Mouse (Mus musculus) lung, postnatal 0 days (tissue): ENCODE results near the gene Frrs1. TPM values are rescaled to one million over a fixed set of nuclear protein-coding genes. Genes with fewer than 3 reads are reported as not detected.

Experiments
- ATAC-seq: fragments of 200-750 bp; cut with Nextera tagmentation; 2 replicates; pipeline ENCODE4 v1.8.0; 2017; ENCODE audit warnings: moderate library complexity
- DNase-seq: peaks from one replicate; pipeline ENCODE4 v3.0.0-alpha.2; 2016; ENCODE audit warnings: low spot score
- H3K27ac ChIP-seq: fragments of 300-500 bp; sonication (generic); 2 replicates; pipeline ENCODE4 v1.5.1; 2014; ENCODE audit warnings: antibody characterized with exemption, mild to moderate bottlenecking, low read length, mixed read lengths
- H3K27me3 ChIP-seq: fragments of 300-500 bp; sonication (generic); replicated peaks from 2 replicates; pipeline ENCODE4 v1.6.1; 2014; ENCODE audit warnings: low read length, mixed read lengths; ENCODE audit not compliant: insufficient read depth
- H3K36me3 ChIP-seq: fragments of 300-500 bp; sonication (generic); 2 replicates; pipeline ENCODE4 v1.6.1; 2014; ENCODE audit warnings: low read length, mixed read lengths; ENCODE audit not compliant: insufficient read depth
- H3K4me1 ChIP-seq: fragments of 300-500 bp; sonication (generic); 2 replicates; pipeline ENCODE4 v1.6.1; 2014; ENCODE audit warnings: antibody characterized with exemption, low read depth, low read length, mixed read lengths; ENCODE audit not compliant: insufficient read depth
- H3K4me2 ChIP-seq: fragments of 300-500 bp; sonication (generic); replicated peaks from 2 replicates; pipeline ENCODE4 v1.6.1; 2014; ENCODE audit warnings: low read depth, mild to moderate bottlenecking, low read length, moderate library complexity, mixed read lengths
- H3K4me3 ChIP-seq: fragments of 300-500 bp; sonication (generic); 2 replicates; pipeline ENCODE4 v1.5.1; 2014; ENCODE audit warnings: low read depth, low read length
- H3K9ac ChIP-seq: fragments of 300-500 bp; sonication (generic); replicated peaks from 2 replicates; pipeline ENCODE4 v1.6.1; 2014; ENCODE audit warnings: low read depth, mild to moderate bottlenecking
- H3K9me3 ChIP-seq: fragments of 300-500 bp; sonication (generic); 2 replicates; pipeline ENCODE4 v1.6.1; 2016; ENCODE audit warnings: low read length, mixed read lengths
- CTCF ChIP-seq: IDR thresholded peaks from 2 replicates; pipeline ENCODE4 v1.5.1; 2016; ENCODE audit warnings: antibody characterized with exemption, mild to moderate bottlenecking
- EP300 ChIP-seq: IDR thresholded peaks from 2 replicates; pipeline ENCODE4 v1.6.1; 2016; ENCODE audit warnings: antibody characterized with exemption, mild to moderate bottlenecking, control low read depth
- WGBS: fragments of 180-500 bp; shearing (Covaris S2); extraction: QIAGEN DNeasy Blood & Tissue Kit; methylation state at CpG from one replicate; pipeline ENCODE4 v1.1.7; 2014; 5-methylcytosine and 5-hydroxymethylcytosine counted together
- polyA plus RNA-seq: library from polyadenylated mRNA; unstranded; fragments of >200 nt; fragmentation: Nextera tagmentation; extraction: Ambion mirVana; gene quantifications from 2 replicates; pipeline ENCODE4 v1.2.1, GENCODE M21; 2015

Gene Frrs1
- polyA plus RNA-seq, 1 experiment from 2014 or later = 5.6 TPM

GRCm38 (mm10) chr3:116940804-116941558 is 81.7 kb downstream of the Frrs1 start:
- H3K27me3 ChIP-seq = no peaks in the 10 kb centered on the region
- H3K9me3 ChIP-seq = no peaks in the 10 kb centered on the region
- no peaks in the 10 kb centered on the region for H3K36me3 ChIP-seq
- no peak overlapping the region for H3K9ac ChIP-seq
- peak overlapping the region; percentile 19; the same call in 1 of the 2 replicates for H3K4me2 ChIP-seq
- TF ChIP-seq EP300 (peak; percentile 68), CTCF (peak; percentile 20; the same call in 1 of the 2 replicates)
- ATAC-seq = peak; percentile 86
- WGBS = 50% methylated on average over 10 of the region's 10 CpGs
- no peaks in the 10 kb centered on the region; the same call in 1 of the 2 replicates for H3K4me1 ChIP-seq
- peak overlapping the region; percentile 48; the same call in 1 of the 2 replicates for H3K27ac ChIP-seq
- peak; percentile 87 for DNase-seq
- no peak overlapping the region for H3K4me3 ChIP-seq

- TF ChIP-seq EP300 (no peak), CTCF (no peak)
- 69% methylated on average over 1 of the region's 1 CpGs for WGBS
- Histone ChIP-seq H3K9me3 (no peaks in the 10 kb centered on the region), H3K27ac (no peak overlapping the region; the same call in 1 of the 2 replicates), H3K9ac (no peak overlapping the region), H3K4me2 (peak overlapping the region; percentile 3; the same call in 1 of the 2 replicates), H3K4me1 (no peaks in the 10 kb centered on the region; the same call in 1 of the 2 replicates), H3K27me3 (no peaks in the 10 kb centered on the region), H3K36me3 (no peaks in the 10 kb centered on the region), H3K4me3 (no peak overlapping the region)
- ATAC-seq = peak; percentile 81
- DNase-seq = peak; percentile 80
These were observed 82.4 kb downstream of the Frrs1 start for GRCm38 (mm10) chr3:116941559-116942117.

GRCm38 (mm10) chr3:116942751-116943150 is 83.5 kb downstream of the Frrs1 start:
- Histone ChIP-seq H3K4me3 (no peak overlapping the region), H3K9me3 (no peaks in the 10 kb centered on the region), H3K36me3 (no peaks in the 10 kb centered on the region), H3K27ac (no peak overlapping the region), H3K4me2 (no peak overlapping the region), H3K27me3 (no peaks in the 10 kb centered on the region), H3K9ac (no peak overlapping the region), H3K4me1 (no peaks in the 10 kb centered on the region; the same call in 1 of the 2 replicates)
- TF ChIP-seq EP300 (no peak), CTCF (no peak)
- ATAC-seq = no peak
- no peak for DNase-seq
- WGBS = 57% methylated on average over 6 of the region's 6 CpGs

GRCm38 (mm10) chr3:116943422-116943821 is 84.2 kb downstream of the Frrs1 start:
- Histone ChIP-seq H3K9ac (no peak overlapping the region), H3K9me3 (no peaks in the 10 kb centered on the region), H3K4me1 (no peaks in the 10 kb centered on the region; the same call in 1 of the 2 replicates), H3K4me2 (no peak overlapping the region), H3K27me3 (no peaks in the 10 kb centered on the region), H3K4me3 (no peak overlapping the region), H3K27ac (no peak overlapping the region), H3K36me3 (no peaks in the 10 kb centered on the region)
- WGBS = 68% methylated on average over 4 of the region's 4 CpGs
- ATAC-seq = peak; percentile 10; the same call in 1 of the 2 replicates
- TF ChIP-seq CTCF (no peak), EP300 (no peak)
- peak; percentile 27 for DNase-seq

- ATAC-seq = no peak
- Histone ChIP-seq H3K4me3 (no peak overlapping the region), H3K9me3 (no peaks in the 10 kb centered on the region), H3K4me2 (no peak overlapping the region), H3K36me3 (no peaks in the 10 kb centered on the region), H3K4me1 (no peaks in the 10 kb centered on the region), H3K27ac (no peak overlapping the region), H3K27me3 (no peaks in the 10 kb centered on the region), H3K9ac (no peak overlapping the region)
- no peak for DNase-seq
- WGBS = 81% methylated on average over 4 of the region's 4 CpGs
- TF ChIP-seq EP300 (no peak), CTCF (no peak)
These were observed 87.2 kb downstream of the Frrs1 start for GRCm38 (mm10) chr3:116946476-116946875.

GRCm38 (mm10) chr3:116950665-116951115 is 91.4 kb downstream of the Frrs1 start:
- WGBS = 42% methylated on average over 6 of the region's 6 CpGs
- ATAC-seq = peak; percentile 84
- DNase-seq = peak; percentile 85
- Histone ChIP-seq H3K4me2 (no peak overlapping the region), H3K36me3 (no peaks in the 10 kb centered on the region), H3K27ac (no peak overlapping the region), H3K4me3 (no peak overlapping the region), H3K4me1 (no peaks in the 10 kb centered on the region; the same call in 1 of the 2 replicates), H3K9ac (no peak overlapping the region), H3K9me3 (no peaks in the 10 kb centered on the region), H3K27me3 (no peaks in the 10 kb centered on the region)
- TF ChIP-seq CTCF = no peak
- TF ChIP-seq EP300 = peak; percentile 84
